Comparison of ENCODE assay signal across 9 mouse cellular contexts in the genomic region with DNA sequence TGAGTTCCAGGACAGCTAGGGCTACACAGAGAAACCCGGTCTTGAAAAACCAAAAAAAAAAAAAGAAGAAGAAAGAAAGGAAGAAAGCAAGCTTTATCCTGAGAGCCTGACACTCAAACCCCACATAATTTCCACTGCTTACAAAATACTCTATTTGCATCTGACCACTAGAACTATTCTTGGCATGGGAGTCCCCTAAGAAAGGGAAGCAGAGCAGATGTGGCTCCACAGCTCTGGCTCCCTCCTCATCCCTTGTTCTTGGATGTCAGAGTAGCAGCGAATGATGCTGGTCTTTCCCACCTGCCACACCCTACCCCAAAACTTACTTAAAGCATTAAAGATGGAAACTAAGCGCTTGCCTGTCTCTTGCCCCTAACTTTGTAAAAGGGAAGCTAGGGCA. TPM values are rescaled to one million over a fixed set of nuclear protein-coding genes. Genes with fewer than 3 reads are reported as not detected.
DNase-seq lines count a peak whose midpoint lies in the region; ATAC-seq and TF ChIP-seq lines count a peak whose summit lies in the region.
"Had no signal": no experiment of that assay in that cellular context is flagged by ENCODE, and none has a peak within 500 bp of the region (broad histone marks: within the 10 kb centered on the region; RNA-seq: fewer than 3 reads in every experiment).

No protein-coding gene starts in this region.

- no peaks in the 10 kb centered on the region for H3K36me3 ChIP-seq in heart, embryonic 11.5 days (ENCODE audit: control insufficient read depth, insufficient read depth, low read length)
- no peaks in the 10 kb centered on the region for H3K36me3 ChIP-seq in embryonic facial prominence, embryonic 11.5 days (replicated peaks; ENCODE audit: control insufficient read depth, insufficient read depth, low read depth, low read length)
- H3K36me3 ChIP-seq in hindbrain, postnatal 0 days (ENCODE audit: insufficient read depth, low read length): no peaks in the 10 kb centered on the region
- no peaks in the 10 kb centered on the region for H3K36me3 ChIP-seq in midbrain, embryonic 16.5 days (ENCODE audit: control insufficient read depth, insufficient read depth, low read length)

- no peak for TF ChIP-seq CTCF in hindbrain, postnatal 0 days (IDR thresholded peaks at IDR 0.05; ENCODE audit: low read depth)

- H3K4me3 ChIP-seq in heart, embryonic 11.5 days (ENCODE audit: low read depth, low read length): peak overlapping the region; percentile 92
- H3K4me3 ChIP-seq in embryonic facial prominence, embryonic 11.5 days (ENCODE audit: low read depth, low read length): peak overlapping the region; percentile 95; the same call in 1 of the 2 replicates
- peak overlapping the region; percentile 99 for H3K4me3 ChIP-seq in hindbrain, postnatal 0 days (ENCODE audit: low read length)
- H3K4me3 ChIP-seq in midbrain, embryonic 16.5 days (ENCODE audit: low read depth, low read length): peak overlapping the region; percentile 98; the same call in 1 of the 2 replicates

- no peaks in the 10 kb centered on the region for H3K27me3 ChIP-seq in heart, embryonic 11.5 days (ENCODE audit: control insufficient read depth, insufficient read depth, low read length)
- no peaks in the 10 kb centered on the region for H3K27me3 ChIP-seq in embryonic facial prominence, embryonic 11.5 days (ENCODE audit: control insufficient read depth, insufficient read depth, low read length)
- no peaks in the 10 kb centered on the region for H3K27me3 ChIP-seq in hindbrain, postnatal 0 days (ENCODE audit: insufficient read depth, low read length)
- no peaks in the 10 kb centered on the region for H3K27me3 ChIP-seq in midbrain, embryonic 16.5 days (ENCODE audit: control insufficient read depth, insufficient read depth, low read depth, low read length)

- H3K27ac ChIP-seq in heart, embryonic 11.5 days (ENCODE audit: low read depth, low read length): no peak overlapping the region
- H3K27ac ChIP-seq in embryonic facial prominence, embryonic 11.5 days (replicated peaks; ENCODE audit: low read depth, low read length): no peak overlapping the region
- no peak overlapping the region for H3K27ac ChIP-seq in hindbrain, postnatal 0 days
- H3K27ac ChIP-seq in midbrain, embryonic 16.5 days (ENCODE audit: low read length): no peak overlapping the region

- no peak for ATAC-seq in heart, embryonic 11.5 days (replicated peaks; ENCODE audit: insufficient number of reproducible peaks, low FRiP score, low TSS enrichment)
- ATAC-seq in embryonic facial prominence, embryonic 11.5 days (replicated peaks; ENCODE audit: insufficient number of reproducible peaks, low FRiP score, low TSS enrichment, low read depth): no peak
- no peak for ATAC-seq in hindbrain, postnatal 0 days
- no peak for ATAC-seq in midbrain, embryonic 16.5 days

- 85% methylated on average over 3 of the region's 3 CpGs for WGBS in heart, embryonic 11.5 days (ENCODE audit: insufficient replicate concordance)
- 84% methylated on average over 3 of the region's 3 CpGs for WGBS in embryonic facial prominence, embryonic 11.5 days
- 71% methylated on average over 3 of the region's 3 CpGs for WGBS in hindbrain, postnatal 0 days
- 82% methylated on average over 3 of the region's 3 CpGs for WGBS in midbrain, embryonic 16.5 days

- no peak for DNase-seq in heart, postnatal 4 days
- no peak for DNase-seq in embryonic facial prominence, embryonic 11.5 days (ENCODE audit: low spot score)
- no peak for DNase-seq in hindbrain, postnatal 0 days (ENCODE audit: low spot score)
- no peak for DNase-seq in embryo, embryonic 9.5 days (ENCODE audit: extremely low spot score)
- no peak for DNase-seq in urinary bladder, postnatal 10 days (ENCODE audit: low spot score)
- no peak for DNase-seq in left cerebral cortex, adult 8-10 months (ENCODE audit: low spot score in 2 of 2)

- H3K9ac ChIP-seq in heart, embryonic 11.5 days (ENCODE audit: low read depth, low read length): peak overlapping the region; percentile 97
- no peak overlapping the region; the same call in 1 of the 2 replicates for H3K9ac ChIP-seq in embryonic facial prominence, embryonic 11.5 days (replicated peaks; ENCODE audit: low read length)
- no peak overlapping the region for H3K9ac ChIP-seq in hindbrain, postnatal 0 days (replicated peaks; ENCODE audit: low read length)
- no peak overlapping the region for H3K9ac ChIP-seq in midbrain, embryonic 16.5 days (ENCODE audit: low read depth, low read length)

- H3K4me2 ChIP-seq in heart, embryonic 11.5 days: peak overlapping the region; percentile 96
- H3K4me2 ChIP-seq in embryonic facial prominence, embryonic 11.5 days (ENCODE audit: low read depth, low read length): peak overlapping the region; percentile 90
- H3K4me2 ChIP-seq in hindbrain, postnatal 0 days (ENCODE audit: low read depth, low read length): peak overlapping the region; percentile 99
- H3K4me2 ChIP-seq in midbrain, embryonic 16.5 days (ENCODE audit: low read length): peak overlapping the region; percentile 98

- H3K9me3 ChIP-seq in heart, embryonic 11.5 days (replicated peaks; ENCODE audit: control insufficient read depth, low read length): no peaks in the 10 kb centered on the region
- H3K9me3 ChIP-seq in embryonic facial prominence, embryonic 11.5 days (replicated peaks; ENCODE audit: control insufficient read depth, low read length): no peaks in the 10 kb centered on the region
- no peaks in the 10 kb centered on the region for H3K9me3 ChIP-seq in hindbrain, postnatal 0 days (ENCODE audit: low read length)
- H3K9me3 ChIP-seq in midbrain, embryonic 16.5 days (replicated peaks; ENCODE audit: control insufficient read depth, low read length, poor library complexity, severe bottlenecking): no peaks in the 10 kb centered on the region

- H3K4me1 ChIP-seq in heart, embryonic 11.5 days (ENCODE audit: control insufficient read depth, insufficient read depth, low read length): peaks cover 37% of the 10 kb centered on the region
- no peaks in the 10 kb centered on the region; the same call in none of the 2 replicates for H3K4me1 ChIP-seq in embryonic facial prominence, embryonic 11.5 days (ENCODE audit: control insufficient read depth, insufficient read depth, low read length)
- H3K4me1 ChIP-seq in hindbrain, postnatal 0 days (ENCODE audit: insufficient read depth, low read length): peaks cover 20% of the 10 kb centered on the region
- H3K4me1 ChIP-seq in midbrain, embryonic 16.5 days (ENCODE audit: control insufficient read depth, insufficient read depth, low read length): peaks cover 42% of the 10 kb centered on the region

RNA-seq across cellular contexts. Expression of gene Glt1d1, which starts 16.6 kb away (rescaled TPM):
- 0.04 TPM in 1 of 2 replicates, not detected in the other for polyA plus RNA-seq in heart, embryonic 11.5 days (2014; fragmentation: Nextera tagmentation; extraction: Ambion mirVana)
- total RNA-seq in heart, postnatal 4 days (2021): not detected
- polyA plus RNA-seq in embryonic facial prominence, embryonic 11.5 days (2014; fragmentation: Nextera tagmentation; extraction: Ambion mirVana): 1.3 and 1.4 TPM in 2 replicates
- 6.6 and 8.9 TPM in 2 replicates for total RNA-seq in hindbrain, postnatal 0 days (2014; rRNA removed)
- polyA plus RNA-seq in hindbrain, postnatal 0 days (2015; fragmentation: Nextera tagmentation; extraction: Ambion mirVana): 2.9 and 3.3 TPM in 2 replicates
- 1.7 TPM in 2 replicates for polyA plus RNA-seq in midbrain, embryonic 16.5 days (2015; fragmentation: Nextera tagmentation; extraction: Ambion mirVana)
- 10 to 100 TPM; 23.9 to 29.0 (median 25.7) TPM for total RNA-seq in left cerebral cortex, adult 8-10 months (2022)
- total RNA-seq: heart, postnatal 10 days had no signal

RNA-seq across cellular contexts. Expression of gene Slc15a4, which starts 17.2 kb away (rescaled TPM):
- polyA plus RNA-seq in heart, embryonic 11.5 days (2014; fragmentation: Nextera tagmentation; extraction: Ambion mirVana): 13.6 and 13.8 TPM in 2 replicates
- total RNA-seq in heart, postnatal 4 days (2021): 10 to 100 TPM; 11.9 to 12.1 TPM
- 18.7 and 19.4 TPM in 2 replicates for polyA plus RNA-seq in embryonic facial prominence, embryonic 11.5 days (2014; fragmentation: Nextera tagmentation; extraction: Ambion mirVana)
- 41.2 and 45.0 TPM in 2 replicates for total RNA-seq in hindbrain, postnatal 0 days (2014; rRNA removed)
- 18.5 and 21.1 TPM in 2 replicates for polyA plus RNA-seq in hindbrain, postnatal 0 days (2015; fragmentation: Nextera tagmentation; extraction: Ambion mirVana)
- 26.3 and 31.1 TPM in 2 replicates for polyA plus RNA-seq in midbrain, embryonic 16.5 days (2015; fragmentation: Nextera tagmentation; extraction: Ambion mirVana)
- total RNA-seq in left cerebral cortex, adult 8-10 months (2022): 10 to 100 TPM; 24.3 to 28.9 (median 26.8) TPM
